Mouse (Mus musculus): Measurements from ENCODE around the gene Focad.
"Not testable (repeated sequence)": the region's sequence is repeated elsewhere in the genome, so short reads cannot be mapped to it uniquely, and the experiment has no call there.

Gene Focad

GRCm38 (mm10) chr4:88338130-88338529 lies 243.7 kb downstream of the Focad start:
- in situ Hi-C loops (cut with MboI; ENCODE audit: low pct_unique_long_range_greater_than_20kb in 1 of 2, low sequenced_read_pairs in 2 of 2, unreplicated experiment in 1 of 2), result loop anchor here in 1 of 2 experiments (25.0 kb wide), 1 partner anchor 301 kb away; the partner anchor contains the start of gene Mllt3

GRCm38 (mm10) chr4:88344468-88344867 lies 250.0 kb downstream of the Focad start:
- in situ Hi-C loops (cut with MboI; ENCODE audit: low pct_unique_long_range_greater_than_20kb in 1 of 2, low sequenced_read_pairs in 2 of 2, unreplicated experiment in 1 of 2), result loop anchor here in 1 of 2 experiments (25.0 kb wide), 1 partner anchor 307 kb away; the partner anchor contains the start of gene Mllt3

- in situ Hi-C loops (cut with MboI; ENCODE audit: low pct_unique_long_range_greater_than_20kb in 1 of 2, low sequenced_read_pairs in 2 of 2, unreplicated experiment in 1 of 2), result loop anchor here in 1 of 2 experiments (25.0 kb wide), 1 partner anchor 308 kb away; the partner anchor contains the start of gene Mllt3
Observed at GRCm38 (mm10) chr4:88345065-88345464, 250.6 kb downstream of the Focad start.

GRCm38 (mm10) chr4:88345938-88346337 lies 251.5 kb downstream of the Focad start:
- in situ Hi-C loops (cut with MboI; ENCODE audit: low pct_unique_long_range_greater_than_20kb in 1 of 2, low sequenced_read_pairs in 2 of 2, unreplicated experiment in 1 of 2), result loop anchor here in 1 of 2 experiments (25.0 kb wide), 1 partner anchor 309 kb away; the partner anchor contains the start of gene Mllt3

- in situ Hi-C loops (cut with MboI; ENCODE audit: low pct_unique_long_range_greater_than_20kb in 1 of 2, low sequenced_read_pairs in 2 of 2, unreplicated experiment in 1 of 2), result no loop called here
Observed at GRCm38 (mm10) chr4:88350910-88351309, 256.5 kb downstream of the Focad start.

GRCm38 (mm10) chr4:88356652-88357051 lies 262.2 kb downstream of the Focad start:
- in situ Hi-C loops (cut with MboI; ENCODE audit: low pct_unique_long_range_greater_than_20kb in 1 of 2, low sequenced_read_pairs in 2 of 2, unreplicated experiment in 1 of 2), result no loop called here

GRCm38 (mm10) chr4:88357431-88357830 lies 263.0 kb downstream of the Focad start:
- in situ Hi-C loops (cut with MboI; ENCODE audit: low pct_unique_long_range_greater_than_20kb in 1 of 2, low sequenced_read_pairs in 2 of 2, unreplicated experiment in 1 of 2), result no loop called here

GRCm38 (mm10) chr4:88369951-88370350 lies 275.5 kb downstream of the Focad start:
- in situ Hi-C loops (cut with MboI; ENCODE audit: low pct_unique_long_range_greater_than_20kb in 1 of 2, low sequenced_read_pairs in 2 of 2, unreplicated experiment in 1 of 2), result no loop called here

- in situ Hi-C loops (cut with MboI; ENCODE audit: low pct_unique_long_range_greater_than_20kb in 1 of 2, low sequenced_read_pairs in 2 of 2, unreplicated experiment in 1 of 2), result no loop called here
Observed at GRCm38 (mm10) chr4:88370819-88371218, 276.4 kb downstream of the Focad start.

GRCm38 (mm10) chr4:88372293-88373224 lies 278.1 kb downstream of the Focad start:
- in situ Hi-C loops (cut with MboI; ENCODE audit: low pct_unique_long_range_greater_than_20kb in 1 of 2, low sequenced_read_pairs in 2 of 2, unreplicated experiment in 1 of 2), result no loop called here

- in situ Hi-C loops (cut with MboI; ENCODE audit: low pct_unique_long_range_greater_than_20kb in 1 of 2, low sequenced_read_pairs in 2 of 2, unreplicated experiment in 1 of 2), result no loop called here
Observed at GRCm38 (mm10) chr4:88390036-88390435, 295.6 kb downstream of the Focad start.

- in situ Hi-C loops (cut with MboI; ENCODE audit: low pct_unique_long_range_greater_than_20kb in 1 of 2, low sequenced_read_pairs in 2 of 2, unreplicated experiment in 1 of 2), result not testable (repeated sequence)
Observed at GRCm38 (mm10) chr4:88390596-88390995, 296.2 kb downstream of the Focad start.

GRCm38 (mm10) chr4:88395717-88396116 lies 301.3 kb downstream of the Focad start:
- in situ Hi-C loops (cut with MboI; ENCODE audit: low pct_unique_long_range_greater_than_20kb in 1 of 2, low sequenced_read_pairs in 2 of 2, unreplicated experiment in 1 of 2), result no loop called here

- in situ Hi-C loops (cut with MboI; ENCODE audit: low pct_unique_long_range_greater_than_20kb in 1 of 2, low sequenced_read_pairs in 2 of 2, unreplicated experiment in 1 of 2), result no loop called here
Observed at GRCm38 (mm10) chr4:88396995-88397521, 302.6 kb downstream of the Focad start.

- in situ Hi-C loops (cut with MboI; ENCODE audit: low pct_unique_long_range_greater_than_20kb in 1 of 2, low sequenced_read_pairs in 2 of 2, unreplicated experiment in 1 of 2), result no loop called here
Observed at GRCm38 (mm10) chr4:88400302-88400991, 306.0 kb downstream of the Focad start.

- in situ Hi-C loops (cut with MboI; ENCODE audit: low pct_unique_long_range_greater_than_20kb in 1 of 2, low sequenced_read_pairs in 2 of 2, unreplicated experiment in 1 of 2), result no loop called here
Observed at GRCm38 (mm10) chr4:88400992-88401313, 306.5 kb downstream of the Focad start.

GRCm38 (mm10) chr4:88402884-88403283 lies 308.5 kb downstream of the Focad start:
- in situ Hi-C loops (cut with MboI; ENCODE audit: low pct_unique_long_range_greater_than_20kb in 1 of 2, low sequenced_read_pairs in 2 of 2, unreplicated experiment in 1 of 2), result no loop called here

- in situ Hi-C loops (cut with MboI; ENCODE audit: low pct_unique_long_range_greater_than_20kb in 1 of 2, low sequenced_read_pairs in 2 of 2, unreplicated experiment in 1 of 2), result no loop called here
Observed at GRCm38 (mm10) chr4:88406887-88407696, 312.7 kb downstream of the Focad start.
